Mouse (Mus musculus) midbrain, embryonic 13.5 days (tissue): ENCODE data around the gene Scly. TPM values are rescaled to one million over a fixed set of nuclear protein-coding genes. Genes with fewer than 3 reads are reported as not detected.

ENCODE experiments used
- ATAC-seq: fragments of 200-750 bp; cut with Nextera tagmentation; 2 replicates; pipeline ENCODE4 v1.8.0; 2017; ENCODE audit warnings: mild to moderate bottlenecking, moderate TSS enrichment, moderate library complexity
- H3K27ac ChIP-seq: fragments of 300-500 bp; sonication (generic); 2 replicates; pipeline ENCODE4 v1.5.1; 2015; ENCODE audit warnings: inconsistent platforms, mild to moderate bottlenecking, moderate library complexity
- H3K27me3 ChIP-seq: fragments of 300-500 bp; sonication (generic); 2 replicates; pipeline ENCODE4 v1.6.1; 2015; ENCODE audit warnings: mild to moderate bottlenecking, inconsistent platforms
- H3K36me3 ChIP-seq: fragments of 300-500 bp; sonication (generic); 2 replicates; pipeline ENCODE4 v1.6.1; 2015; ENCODE audit warnings: mild to moderate bottlenecking, inconsistent platforms
- H3K4me1 ChIP-seq: fragments of 300-500 bp; sonication (generic); replicated peaks from 2 replicates; pipeline ENCODE4 v1.6.1; 2015; ENCODE audit warnings: inconsistent platforms
- H3K4me2 ChIP-seq: fragments of 300-500 bp; sonication (generic); replicated peaks from 2 replicates; pipeline ENCODE4 v1.6.1; 2015; ENCODE audit warnings: moderate library complexity, mild to moderate bottlenecking, inconsistent platforms
- H3K4me3 ChIP-seq: fragments of 300-500 bp; sonication (generic); replicated peaks from 2 replicates; pipeline ENCODE4 v1.5.1; 2015; ENCODE audit warnings: mild to moderate bottlenecking, inconsistent platforms
- H3K9ac ChIP-seq: fragments of 300-500 bp; sonication (generic); replicated peaks from 2 replicates; pipeline ENCODE4 v1.6.1; 2015; ENCODE audit warnings: mild to moderate bottlenecking, inconsistent platforms
- H3K9me3 ChIP-seq: fragments of 300-500 bp; sonication (generic); 2 replicates; pipeline ENCODE4 v1.6.1; 2016; ENCODE audit warnings: mild to moderate bottlenecking, inconsistent platforms
- WGBS: fragments of 180-500 bp; shearing (Covaris S2); methylation state at CpG from one replicate; pipeline ENCODE4 v1.1.7; 2015; 5-methylcytosine and 5-hydroxymethylcytosine counted together
- polyA plus RNA-seq: library from polyadenylated mRNA; unstranded; fragments of >200 nt; fragmentation: Nextera tagmentation; extraction: Ambion mirVana; gene quantifications from 2 replicates; pipeline ENCODE4 v1.2.1, GENCODE M21; 2015

Scly gene
- polyA plus RNA-seq, 1 experiment from 2014 or later, result 11.6 TPM

DNA sequence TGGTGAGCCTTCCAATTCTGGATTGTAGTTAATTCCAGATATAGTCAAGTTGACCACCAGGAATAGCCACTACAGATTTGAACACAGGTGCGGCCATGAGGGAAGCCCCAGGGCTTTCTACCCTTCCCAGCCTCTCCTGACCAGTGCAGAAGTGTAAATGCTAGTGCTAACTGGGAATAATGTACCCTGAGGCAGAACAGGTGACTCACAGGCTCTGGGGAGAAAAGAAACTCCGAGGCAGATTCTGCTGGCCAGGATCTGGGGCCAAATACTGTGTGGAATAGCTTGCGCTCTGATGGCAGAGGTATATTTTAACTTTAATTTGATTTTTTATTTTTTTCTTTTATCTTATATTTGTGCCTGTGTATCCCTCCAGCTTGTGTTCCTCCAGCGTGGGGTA lies 6.5 kb downstream of the Scly start:
- H3K27ac ChIP-seq, result no peak overlapping the region
- ATAC-seq, result no peak
- H3K27me3 ChIP-seq, result no peaks in the 10 kb centered on the region
- H3K4me1 ChIP-seq, result no peaks in the 10 kb centered on the region
- no peak overlapping the region for H3K4me3 ChIP-seq
- H3K36me3 ChIP-seq, result peaks cover 50% of the 10 kb centered on the region
- no peak overlapping the region for H3K9ac ChIP-seq
- H3K9me3 ChIP-seq, result no peaks in the 10 kb centered on the region
- 95% methylated on average over 4 of the region's 4 CpGs for WGBS
- H3K4me2 ChIP-seq, result no peak overlapping the region

DNA sequence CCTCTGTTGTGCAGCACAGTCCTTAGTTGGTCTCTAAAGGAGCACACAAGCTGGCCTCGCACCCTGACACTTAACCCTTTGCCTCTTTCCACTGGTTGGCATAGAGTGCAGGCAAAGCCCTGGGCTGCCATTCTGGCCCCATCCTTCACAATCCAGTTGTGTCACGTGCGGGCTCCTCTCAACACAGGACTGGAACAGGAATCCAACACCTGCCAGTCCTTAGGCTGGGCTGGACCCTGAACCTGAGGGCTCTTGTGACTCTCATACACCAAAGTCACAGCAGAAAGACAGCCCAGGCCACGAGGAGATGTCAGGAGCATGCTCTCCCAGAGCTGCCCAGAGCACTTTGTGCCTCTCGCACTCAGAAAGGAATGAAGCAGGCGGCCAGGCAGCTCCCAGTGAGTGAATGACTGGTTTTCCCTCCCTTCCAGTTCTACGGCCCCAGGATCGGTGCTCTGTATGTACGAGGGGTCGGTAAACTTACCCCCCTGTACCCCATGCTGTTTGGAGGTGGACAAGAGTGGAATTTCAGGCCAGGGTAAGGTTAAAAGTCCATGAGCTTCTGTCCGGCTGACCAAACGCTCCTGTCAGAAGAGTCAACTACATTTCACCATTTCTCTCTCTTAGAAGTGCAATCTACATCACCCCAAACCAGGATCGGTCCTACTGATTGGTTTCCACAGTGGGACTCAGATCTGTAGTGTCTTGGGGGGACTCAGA lies 11.4 kb downstream of the Scly start:
- no peak overlapping the region for H3K9ac ChIP-seq
- peaks cover 8% of the 10 kb centered on the region for H3K4me1 ChIP-seq
- 92% methylated on average over 13 of the region's 13 CpGs for WGBS
- H3K4me2 ChIP-seq, result no peak overlapping the region
- H3K9me3 ChIP-seq, result no peaks in the 10 kb centered on the region
- no peak overlapping the region for H3K4me3 ChIP-seq
- no peaks in the 10 kb centered on the region for H3K27me3 ChIP-seq
- no peak for ATAC-seq
- no peak overlapping the region for H3K27ac ChIP-seq
- H3K36me3 ChIP-seq, result peaks cover 59% of the 10 kb centered on the region

DNA sequence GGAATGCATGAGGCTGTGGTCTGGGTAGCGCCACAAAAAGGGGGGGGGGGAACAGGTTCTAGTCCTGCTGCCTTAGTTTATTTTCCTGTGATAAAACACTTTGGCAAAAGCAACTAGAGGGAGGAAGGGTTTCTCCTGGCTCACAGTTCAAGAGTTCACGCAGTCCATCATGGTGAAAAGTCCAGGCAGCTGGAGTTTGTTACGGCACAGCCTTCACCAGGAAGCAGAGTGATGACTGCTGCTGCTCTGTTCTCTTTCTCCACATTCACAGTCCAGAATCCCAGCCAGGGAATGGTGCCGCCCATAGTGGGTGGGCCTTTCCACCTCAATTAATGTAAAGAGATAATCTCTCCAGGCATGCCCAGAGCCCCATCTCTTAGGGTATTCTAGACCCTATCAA lies 14.1 kb downstream of the Scly start:
- ATAC-seq, result no peak
- WGBS, result 92% methylated on average over 4 of the region's 4 CpGs
- Histone ChIP-seq H3K36me3 (peaks cover 36% of the 10 kb centered on the region), H3K9ac (no peak overlapping the region), H3K27me3 (no peaks in the 10 kb centered on the region), H3K4me3 (no peak overlapping the region), H3K27ac (no peak overlapping the region), H3K4me2 (no peak overlapping the region), H3K9me3 (no peaks in the 10 kb centered on the region), H3K4me1 (peaks cover 8% of the 10 kb centered on the region)

DNA sequence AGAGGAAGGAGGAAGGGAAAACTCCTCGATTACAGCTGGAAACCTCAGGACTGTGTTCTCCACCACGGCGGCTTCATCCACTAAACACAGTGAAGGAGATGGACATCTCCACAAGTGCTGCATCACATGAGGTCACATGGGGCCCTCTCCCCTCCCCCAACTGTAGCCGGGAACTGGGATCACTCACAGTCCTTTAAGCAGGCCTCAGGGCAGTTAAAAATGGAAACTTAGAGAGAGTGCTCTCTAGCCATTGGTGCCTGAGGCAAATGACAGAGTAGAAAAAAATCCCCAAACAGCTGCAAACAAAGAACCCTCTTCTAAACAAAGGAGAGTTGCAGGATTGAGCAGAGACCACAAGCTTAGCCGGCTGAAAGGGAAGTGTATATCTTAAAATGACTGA lies 15.1 kb downstream of the Scly start:
- Histone ChIP-seq H3K27ac (0 out of 2 replicates have a peak overlapping the region, but pooled peaks have one; percentile 17), H3K9me3 (no peaks in the 10 kb centered on the region), H3K27me3 (no peaks in the 10 kb centered on the region), H3K4me1 (peaks cover 8% of the 10 kb centered on the region), H3K4me2 (no peak overlapping the region), H3K36me3 (peaks cover 33% of the 10 kb centered on the region), H3K4me3 (no peak overlapping the region), H3K9ac (no peak overlapping the region)
- 0 out of 2 replicates have a peak, but pooled peaks have one; percentile 14 for ATAC-seq
- 52% methylated on average over 5 of the region's 5 CpGs for WGBS

DNA sequence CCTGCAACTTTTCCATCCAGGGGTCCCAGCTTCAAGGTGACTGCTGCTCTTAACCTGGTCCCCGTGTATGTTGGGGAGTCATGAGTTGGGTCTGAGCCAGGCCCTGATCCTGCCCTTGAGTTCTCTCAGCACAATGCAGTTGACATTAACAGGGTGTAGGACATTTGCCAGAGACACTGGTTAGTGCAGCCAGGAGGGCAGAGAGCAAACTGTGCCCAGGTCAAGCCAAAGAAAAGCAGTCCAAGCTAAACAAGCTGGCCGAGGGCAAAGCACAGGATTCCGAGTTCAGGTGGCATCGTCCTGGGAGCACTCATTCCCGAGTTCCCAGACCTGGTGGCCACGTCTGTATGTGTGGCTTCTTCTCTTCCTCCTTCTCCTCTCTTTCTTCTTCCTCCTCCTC lies 19.5 kb downstream of the Scly start:
- H3K9ac ChIP-seq, result no peak overlapping the region
- no peaks in the 10 kb centered on the region for H3K27me3 ChIP-seq
- no peak for ATAC-seq
- no peaks in the 10 kb centered on the region; the same call in 1 of the 2 replicates for H3K36me3 ChIP-seq
- no peak overlapping the region for H3K27ac ChIP-seq
- H3K4me2 ChIP-seq, result no peak overlapping the region
- 89% methylated on average over 6 of the region's 6 CpGs for WGBS
- no peak overlapping the region for H3K4me3 ChIP-seq
- no peaks in the 10 kb centered on the region for H3K9me3 ChIP-seq
- H3K4me1 ChIP-seq, result peaks cover 8% of the 10 kb centered on the region

DNA sequence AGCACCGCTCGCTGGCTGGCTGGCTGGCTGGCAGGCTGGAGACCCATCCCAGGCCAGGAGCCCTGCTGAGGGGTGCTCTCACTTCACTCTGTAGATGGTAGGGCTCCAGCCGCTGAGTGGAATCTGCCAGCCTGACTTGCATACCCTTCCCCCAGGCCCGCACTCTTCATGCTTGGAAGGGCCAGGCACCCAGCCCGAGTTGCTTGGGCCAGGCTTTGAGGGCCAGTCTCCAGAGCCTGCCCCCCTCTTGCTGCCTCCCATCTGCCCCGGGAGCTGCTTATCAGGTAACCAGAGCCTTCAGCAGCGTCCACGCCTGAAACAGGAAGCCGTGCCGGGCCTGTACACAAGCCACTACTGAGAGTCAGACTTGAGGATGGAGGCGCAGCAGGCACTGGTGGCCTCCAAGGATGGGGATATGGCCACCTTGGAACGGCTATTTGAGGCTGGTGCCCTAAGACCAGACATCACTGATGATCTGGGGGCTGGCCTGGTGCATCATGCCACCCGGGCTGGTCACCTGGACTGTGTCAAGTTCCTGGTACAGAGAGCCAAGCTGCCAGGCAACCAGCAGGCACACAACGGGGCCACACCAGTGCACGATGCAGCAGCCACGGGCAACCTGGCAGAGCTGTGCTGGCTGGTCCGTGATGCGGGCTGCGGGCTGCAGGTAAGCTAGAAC lies 23.8 kb downstream of the Scly start, which contains the start of gene Espnl:
Espnl (plus strand) TSS at position 316 of the 679 bp plus-strand sequence.
- no peak within 1 kb of the TSS for H3K4me2 ChIP-seq
- no peaks in the 10 kb centered on the region for H3K27me3 ChIP-seq
- no peak within 1 kb of the TSS for H3K4me3 ChIP-seq
- 82% methylated on average over 19 of the region's 19 CpGs for WGBS
- no peak within 1 kb of the TSS for H3K27ac ChIP-seq
- H3K4me1 ChIP-seq, result no peaks in the 10 kb centered on the region
- no peaks in the 10 kb centered on the region for H3K9me3 ChIP-seq
- H3K9ac ChIP-seq, result no peak within 1 kb of the TSS
- no peak for ATAC-seq
- no peaks in the 10 kb centered on the region for H3K36me3 ChIP-seq

DNA sequence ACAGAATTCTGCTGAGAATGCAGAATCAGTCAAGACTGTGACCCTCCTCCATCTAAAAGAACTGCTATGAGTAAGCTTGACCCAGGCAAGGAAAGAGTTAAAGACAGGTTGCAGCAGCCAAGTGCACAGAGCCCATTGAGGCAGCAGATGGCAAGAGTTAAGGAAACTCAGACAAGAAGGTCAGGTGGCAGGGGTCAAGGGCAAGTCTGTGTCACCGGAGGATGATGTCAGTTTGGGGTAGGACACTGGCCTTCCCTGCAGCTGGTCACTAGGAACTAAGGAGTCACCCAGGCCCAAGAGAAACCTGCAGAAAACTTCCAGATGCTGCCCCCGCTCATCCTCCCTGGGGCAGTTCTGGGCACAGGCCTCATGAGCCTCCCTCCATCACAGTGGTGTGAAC lies 26.5 kb downstream of the Scly start:
- no peaks in the 10 kb centered on the region for H3K9me3 ChIP-seq
- H3K4me2 ChIP-seq, result no peak overlapping the region
- WGBS, result 81% methylated on average over 2 of the region's 2 CpGs
- no peaks in the 10 kb centered on the region for H3K4me1 ChIP-seq
- H3K36me3 ChIP-seq, result no peaks in the 10 kb centered on the region
- H3K4me3 ChIP-seq, result no peak overlapping the region
- H3K27me3 ChIP-seq, result no peaks in the 10 kb centered on the region
- ATAC-seq, result no peak
- no peak overlapping the region for H3K9ac ChIP-seq
- H3K27ac ChIP-seq, result no peak overlapping the region

DNA sequence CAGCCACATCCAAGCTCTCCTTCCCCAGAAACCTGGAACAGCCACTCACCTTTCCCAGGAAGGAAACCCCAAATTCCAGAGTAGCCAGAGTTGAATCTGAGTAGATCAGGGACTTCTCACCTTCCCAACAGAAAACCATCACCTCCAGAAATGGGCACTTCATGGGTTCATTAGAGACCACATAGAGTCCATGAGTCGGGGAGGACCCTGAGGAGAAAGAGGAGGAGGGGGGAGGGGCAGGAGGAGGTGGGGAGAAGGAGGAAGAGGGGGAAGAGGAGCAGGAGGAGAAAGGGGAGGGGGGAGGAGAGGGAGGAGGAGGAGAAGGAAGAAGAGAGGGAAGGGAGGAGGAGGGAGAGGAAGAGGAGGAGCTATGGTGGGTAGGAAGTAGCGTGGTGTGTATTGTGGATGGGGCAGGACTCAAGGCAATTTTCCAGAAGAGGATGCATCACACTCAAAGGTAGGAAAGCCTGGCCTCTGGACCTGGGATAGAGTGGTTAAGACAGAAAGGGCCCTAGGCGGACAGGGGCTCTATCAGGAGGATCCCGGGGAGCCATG lies 27.4 kb downstream of the Scly start:
- Histone ChIP-seq H3K27ac (no peak overlapping the region), H3K4me1 (no peaks in the 10 kb centered on the region), H3K9ac (no peak overlapping the region), H3K4me3 (no peak overlapping the region), H3K36me3 (no peaks in the 10 kb centered on the region), H3K27me3 (no peaks in the 10 kb centered on the region), H3K9me3 (no peaks in the 10 kb centered on the region), H3K4me2 (no peak overlapping the region)
- no peak for ATAC-seq
- WGBS, result 79% methylated on average over 4 of the region's 4 CpGs

DNA sequence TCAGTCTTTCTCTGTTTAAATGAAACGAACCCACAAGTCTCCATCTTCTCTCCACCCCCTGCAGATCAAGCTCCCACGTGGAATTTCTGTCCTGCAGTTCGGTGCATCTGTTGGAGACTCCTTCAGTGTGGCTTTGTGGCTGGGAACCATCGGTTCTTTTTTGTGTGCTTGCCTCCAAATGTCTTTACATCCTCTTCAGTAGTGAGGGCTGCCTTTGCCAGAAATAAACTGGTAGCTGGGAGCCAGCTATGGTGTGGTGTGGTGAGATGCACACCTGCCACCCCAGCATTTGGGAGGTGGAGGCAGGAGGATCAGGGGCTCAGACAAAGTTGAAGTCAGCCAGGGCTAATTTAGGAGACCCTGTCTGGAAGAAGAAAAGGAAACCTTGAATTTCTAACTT lies 34.0 kb downstream of the Scly start:
- no peak overlapping the region for H3K9ac ChIP-seq
- no peak for ATAC-seq
- 50% methylated on average over 4 of the region's 4 CpGs for WGBS

DNA sequence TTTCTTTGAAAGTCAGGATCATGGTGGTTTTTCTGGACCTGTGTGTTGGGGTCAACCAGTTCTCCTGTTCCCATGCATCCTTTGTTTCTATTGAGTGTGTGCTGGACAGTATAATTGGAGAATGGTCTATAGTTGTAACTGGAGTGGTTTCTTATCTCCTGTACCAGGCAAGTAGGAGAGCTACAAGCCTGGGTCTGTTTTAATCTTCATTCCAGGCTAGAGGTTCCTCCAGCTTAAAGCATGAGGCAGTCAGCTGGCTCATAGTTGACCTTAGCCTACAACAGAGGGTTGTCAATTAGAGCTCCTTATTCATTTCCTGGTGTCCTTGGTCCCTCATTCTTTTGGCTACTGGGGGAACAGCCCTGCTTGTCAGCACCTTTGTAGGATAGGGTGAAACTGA lies 35.4 kb downstream of the Scly start:
- Histone ChIP-seq H3K4me1 (no peaks in the 10 kb centered on the region), H3K9ac (no peak overlapping the region), H3K36me3 (no peaks in the 10 kb centered on the region), H3K4me3 (no peak overlapping the region), H3K9me3 (no peaks in the 10 kb centered on the region), H3K4me2 (no peak overlapping the region), H3K27ac (no peak overlapping the region), H3K27me3 (no peaks in the 10 kb centered on the region)
- no peak for ATAC-seq

More for the DNA sequence above, 34.0 kb downstream of the Scly start:
- Histone ChIP-seq H3K27ac (no peak overlapping the region), H3K27me3 (no peaks in the 10 kb centered on the region), H3K4me1 (no peaks in the 10 kb centered on the region), H3K4me2 (no peak overlapping the region), H3K4me3 (no peak overlapping the region), H3K9me3 (no peaks in the 10 kb centered on the region), H3K36me3 (no peaks in the 10 kb centered on the region)

DNA sequence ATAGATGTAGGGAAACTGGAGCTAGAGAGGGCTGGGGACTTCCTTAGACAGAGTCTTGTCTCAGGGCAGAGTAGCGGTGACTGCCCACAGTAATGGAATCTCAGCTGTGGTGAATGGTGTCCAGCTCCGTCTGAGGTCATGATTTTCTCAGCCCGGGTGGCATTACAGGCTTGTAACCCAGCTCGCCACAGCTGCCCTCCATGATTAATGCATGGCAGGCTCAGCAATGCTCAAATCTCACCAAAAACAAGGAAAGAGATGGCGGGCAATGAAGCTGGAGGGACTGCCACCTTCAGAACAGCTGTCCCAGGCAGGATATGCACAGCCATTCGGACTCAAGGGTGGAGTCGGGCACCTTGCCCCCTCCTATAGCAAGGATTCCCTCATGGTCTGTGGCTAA lies 39.2 kb downstream of the Scly start:
- no peak overlapping the region for H3K4me3 ChIP-seq
- H3K9ac ChIP-seq, result no peak overlapping the region
- 92% methylated on average over 7 of the region's 7 CpGs for WGBS
- peaks cover 7% of the 10 kb centered on the region; the same call in 1 of the 2 replicates for H3K27me3 ChIP-seq
- H3K4me1 ChIP-seq, result no peaks in the 10 kb centered on the region
- no peaks in the 10 kb centered on the region for H3K9me3 ChIP-seq
- ATAC-seq, result no peak
- no peaks in the 10 kb centered on the region for H3K36me3 ChIP-seq
- no peak overlapping the region for H3K27ac ChIP-seq
- no peak overlapping the region for H3K4me2 ChIP-seq

DNA sequence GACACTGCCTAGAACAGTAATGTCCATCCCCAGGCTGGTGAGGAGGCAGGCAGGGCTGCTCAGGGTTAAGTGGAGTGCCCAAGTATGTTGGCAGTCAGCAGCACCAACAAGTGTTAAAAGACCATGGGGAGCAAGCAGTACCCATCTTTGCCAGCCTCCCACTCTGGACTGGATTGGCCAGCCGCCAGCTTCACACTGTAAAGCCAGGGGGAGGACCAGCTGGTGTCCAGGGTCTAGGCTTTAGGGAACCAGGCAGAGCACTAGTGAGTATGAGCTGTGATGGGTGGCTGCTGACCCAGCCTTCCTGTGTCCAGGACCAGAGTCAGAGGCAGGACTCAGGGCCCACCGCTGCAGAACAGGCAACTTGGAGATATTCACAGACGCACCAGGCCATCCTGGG lies 45.9 kb downstream of the Scly start:
- Histone ChIP-seq H3K4me3 (no peak overlapping the region), H3K4me2 (no peak overlapping the region), H3K27ac (no peak overlapping the region), H3K9ac (no peak overlapping the region), H3K27me3 (peaks cover 51% of the 10 kb centered on the region), H3K9me3 (no peaks in the 10 kb centered on the region), H3K36me3 (no peaks in the 10 kb centered on the region), H3K4me1 (peaks cover 11% of the 10 kb centered on the region)
- WGBS, result 70% methylated on average over 3 of the region's 3 CpGs
- no peak for ATAC-seq
